Mouse (Mus musculus): Measurements from ENCODE around the gene Shisa6.

DNA sequence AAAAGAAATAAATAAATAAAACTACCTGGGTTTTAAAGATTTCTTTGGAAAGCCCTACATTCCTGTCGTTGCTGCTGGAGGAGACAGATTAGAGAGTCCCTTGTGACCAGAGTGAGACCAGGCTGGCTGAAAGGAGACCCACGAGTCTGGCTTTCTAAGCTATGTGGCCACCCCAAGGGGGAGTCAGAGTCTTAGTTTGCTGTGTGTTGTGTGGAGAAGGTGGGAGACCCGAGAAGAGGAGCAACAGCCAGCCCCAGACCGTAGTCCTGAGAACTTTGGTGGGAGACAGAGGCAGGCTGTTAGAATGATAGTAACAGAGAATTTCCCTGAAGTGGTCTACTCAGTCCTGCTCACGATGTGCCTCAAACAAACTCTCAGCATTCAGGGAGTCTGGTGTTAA, 1.6 kb upstream of the Shisa6 start:
- TF ChIP-seq TCF12 (IDR thresholded peaks at IDR 0.05; ENCODE audit: low read depth, low read length) (no peak), UBTF (IDR thresholded peaks at IDR 0.05; ENCODE audit: low read depth, low read length) (no peak), ZNF384 (IDR thresholded peaks at IDR 0.05; ENCODE audit: low read depth, low read length) (no peak), MEF2A (IDR thresholded peaks at IDR 0.05; ENCODE audit: borderline replicate concordance, low read depth, low read length) (no peak)
